Mouse (Mus musculus) limb, embryonic 14.5 days (tissue): Measurements from ENCODE around the gene Gm42372. TPM values are rescaled to one million over a fixed set of nuclear protein-coding genes. Genes with fewer than 3 reads are reported as not detected.

ENCODE experiments used
- ATAC-seq: fragments of 200-750 bp; cut with Nextera tagmentation; 2 replicates; pipeline ENCODE4 v1.8.0; 2017; ENCODE audit warnings: low read depth, moderate number of reproducible peaks, moderate TSS enrichment; ENCODE audit not compliant: low FRiP score
- DNase-seq: peaks from one replicate; pipeline ENCODE4 v3.0.0-alpha.2; 2015; ENCODE audit warnings: low spot score
- H3K27ac ChIP-seq: fragments of 300-500 bp; sonication (generic); replicated peaks from 2 replicates; pipeline ENCODE4 v1.5.1; 2014; ENCODE audit warnings: low read depth, mild to moderate bottlenecking, low read length, moderate library complexity, mixed read lengths
- H3K27me3 ChIP-seq: fragments of 300-500 bp; sonication (generic); 2 replicates; pipeline ENCODE4 v1.6.1; 2014; ENCODE audit warnings: low read length, mixed read lengths; ENCODE audit not compliant: control insufficient read depth, insufficient read depth
- H3K36me3 ChIP-seq: fragments of 300-500 bp; sonication (generic); 2 replicates; pipeline ENCODE4 v1.6.1; 2014; ENCODE audit warnings: mild to moderate bottlenecking, low read length, moderate library complexity, mixed read lengths; ENCODE audit not compliant: control insufficient read depth, insufficient read depth
- H3K4me1 ChIP-seq: fragments of 300-500 bp; sonication (generic); 2 replicates; pipeline ENCODE4 v1.6.1; 2014; ENCODE audit warnings: antibody characterized with exemption, low read length, mixed read lengths; ENCODE audit not compliant: control insufficient read depth, insufficient read depth
- H3K4me2 ChIP-seq: fragments of 300-500 bp; sonication (generic); replicated peaks from 2 replicates; pipeline ENCODE4 v1.6.1; 2014; ENCODE audit warnings: low read depth, mild to moderate bottlenecking, low read length, moderate library complexity; ENCODE audit not compliant: severe bottlenecking
- H3K4me3 ChIP-seq: fragments of 300-500 bp; sonication (generic); replicated peaks from 2 replicates; pipeline ENCODE4 v1.5.1; 2014; ENCODE audit warnings: low read length
- H3K9ac ChIP-seq: fragments of 300-500 bp; sonication (generic); 2 replicates; pipeline ENCODE4 v1.6.1; 2014; ENCODE audit warnings: mild to moderate bottlenecking, low read depth, low read length, moderate library complexity; ENCODE audit not compliant: severe bottlenecking
- H3K9me3 ChIP-seq: fragments of 300-500 bp; sonication (generic); 2 replicates; pipeline ENCODE4 v1.6.1; 2016; ENCODE audit warnings: low read length; ENCODE audit not compliant: control insufficient read depth
- POLR2A ChIP-seq: fragments of 200-500 bp; IDR thresholded peaks from 2 replicates; pipeline ENCODE4 v1.8.0; 2012; ENCODE audit warnings: inconsistent platforms, mild to moderate bottlenecking, moderate library complexity, borderline replicate concordance; ENCODE audit not compliant: insufficient read depth, insufficient read length; ENCODE audit errors: extremely low read depth
- WGBS: fragments of 180-500 bp; shearing (Covaris S2); extraction: QIAGEN DNeasy Blood & Tissue Kit; methylation state at CpG from one replicate; pipeline ENCODE4 v1.1.7; 2014; 5-methylcytosine and 5-hydroxymethylcytosine counted together
- polyA plus RNA-seq, 2 experiments: library from polyadenylated mRNA; depleted of rRNA in 1 of 2; stranded (reverse) in 1 of 2; unstranded in 1 of 2; fragments of >200 nt; fragmentation: Nextera tagmentation in 1 of 2; extraction: Ambion mirVana in 1 of 2; gene quantifications; 2 replicates each; pipeline versions ENCODE4 v1.2.1 to v1.2.3; 2012 to 2014

Gm42372 gene
- polyA plus RNA-seq, 2 experiments, result 0.17 to 0.34 TPM

DNA sequence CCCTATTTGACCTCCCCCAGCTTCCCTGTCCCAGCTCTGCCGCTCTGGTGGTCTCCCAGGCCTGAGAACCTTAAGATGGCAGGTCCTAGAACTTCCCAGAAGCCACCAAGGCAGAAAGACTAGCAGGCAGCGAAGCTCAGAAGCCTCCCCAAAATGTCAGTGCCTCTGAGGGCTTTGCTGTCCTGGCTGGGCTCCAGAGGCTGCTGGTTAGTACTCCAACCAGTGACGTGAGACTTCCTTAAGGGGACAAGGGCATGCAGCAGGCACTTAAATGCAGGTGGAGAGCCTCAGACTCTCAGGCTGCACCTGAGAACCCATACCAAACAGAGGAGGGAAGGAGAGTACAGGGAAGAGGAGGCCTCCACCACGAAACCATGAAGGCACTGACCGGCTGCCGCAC, 41.3 kb downstream of the Gm42372 start:
- TF ChIP-seq POLR2A, result no peak
- H3K4me3 ChIP-seq, result no peak overlapping the region
- 79% methylated on average over 6 of the region's 6 CpGs for WGBS
- peaks cover 52% of the 10 kb centered on the region for H3K36me3 ChIP-seq
- DNase-seq (no peak), ATAC-seq (no peak)
- H3K27me3 ChIP-seq, result no peaks in the 10 kb centered on the region
- H3K9me3 ChIP-seq, result no peaks in the 10 kb centered on the region
- H3K4me1 ChIP-seq, result peaks cover 24% of the 10 kb centered on the region
- H3K27ac ChIP-seq, result no peak overlapping the region
- 0 out of 2 replicates have a peak overlapping the region, but pooled peaks have one; percentile 3 for H3K4me2 ChIP-seq
- H3K9ac ChIP-seq, result no peak overlapping the region

DNA sequence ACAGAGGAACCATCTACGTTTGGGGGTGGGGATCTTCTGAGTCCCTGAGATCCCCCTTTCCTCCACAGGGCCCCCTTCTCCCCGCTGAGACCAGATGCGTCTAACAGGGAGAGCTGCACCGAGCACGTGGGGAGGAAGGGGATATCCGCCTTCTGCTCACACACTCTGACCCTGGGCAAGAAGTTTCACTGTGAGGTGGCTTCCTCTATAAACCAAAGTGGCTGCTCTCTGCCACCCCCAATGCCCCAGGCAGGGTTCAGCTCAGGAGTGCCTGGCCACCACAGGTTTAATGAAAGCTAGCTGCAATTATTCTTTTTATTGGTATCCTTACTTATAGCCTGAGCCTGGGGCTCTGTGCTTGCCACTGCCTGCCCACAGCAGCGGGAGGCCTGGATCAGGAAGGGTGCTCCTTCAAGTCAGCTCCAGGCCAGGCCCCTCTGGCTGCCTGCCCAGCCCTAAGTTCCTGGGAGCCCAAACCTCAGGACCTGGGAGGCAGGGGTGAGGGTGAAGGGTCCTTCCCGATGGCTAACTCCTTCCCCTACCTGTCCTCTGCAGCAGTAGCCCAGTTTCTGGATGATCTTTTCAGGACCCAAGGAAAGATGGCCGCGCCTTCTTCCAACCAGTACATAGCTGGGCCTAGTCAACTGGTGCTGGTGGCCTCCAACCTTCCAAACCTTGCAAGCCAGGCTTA, 42.1 kb downstream of the Gm42372 start:
- no peak for DNase-seq
- ATAC-seq, result no peak
- WGBS, result 56% methylated on average over 10 of the region's 10 CpGs
- Histone ChIP-seq H3K4me2 (peak overlapping the region; percentile 64; the same call in 1 of the 2 replicates), H3K9me3 (no peaks in the 10 kb centered on the region), H3K36me3 (peaks cover 45% of the 10 kb centered on the region), H3K9ac (peak overlapping the region; percentile 31; the same call in 1 of the 2 replicates), H3K27ac (no peak overlapping the region), H3K27me3 (no peaks in the 10 kb centered on the region), H3K4me3 (no peak overlapping the region), H3K4me1 (peaks cover 24% of the 10 kb centered on the region)
- no peak for TF ChIP-seq POLR2A

DNA sequence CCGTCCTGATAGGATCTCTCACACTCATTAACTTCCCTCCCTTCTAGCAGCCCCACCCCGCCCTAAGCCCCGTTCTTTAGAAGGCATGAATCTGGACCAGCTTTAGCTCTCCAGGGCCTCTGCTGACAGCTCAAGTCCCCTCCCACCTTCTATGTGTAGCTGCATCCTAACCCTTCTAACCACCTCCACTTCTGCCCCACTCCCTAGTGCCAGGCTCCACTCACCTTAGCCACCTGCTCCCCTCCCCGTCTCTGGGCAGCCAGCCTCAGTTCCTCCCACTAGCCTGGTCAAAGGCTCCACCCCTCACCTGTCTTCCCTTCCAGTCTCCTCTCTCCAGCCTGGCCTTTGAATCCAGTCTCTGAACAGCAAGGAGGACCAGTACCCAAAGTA, 42.6 kb downstream of the Gm42372 start:
- Histone ChIP-seq H3K9ac (no peak overlapping the region), H3K4me2 (peak overlapping the region; percentile 64; the same call in 1 of the 2 replicates), H3K4me3 (no peak overlapping the region), H3K4me1 (peaks cover 24% of the 10 kb centered on the region), H3K27ac (no peak overlapping the region), H3K36me3 (peaks cover 40% of the 10 kb centered on the region), H3K27me3 (no peaks in the 10 kb centered on the region), H3K9me3 (no peaks in the 10 kb centered on the region)
- ATAC-seq (no peak), DNase-seq (no peak)
- no peak for TF ChIP-seq POLR2A
- 46% methylated on average over 4 of the region's 4 CpGs for WGBS

DNA sequence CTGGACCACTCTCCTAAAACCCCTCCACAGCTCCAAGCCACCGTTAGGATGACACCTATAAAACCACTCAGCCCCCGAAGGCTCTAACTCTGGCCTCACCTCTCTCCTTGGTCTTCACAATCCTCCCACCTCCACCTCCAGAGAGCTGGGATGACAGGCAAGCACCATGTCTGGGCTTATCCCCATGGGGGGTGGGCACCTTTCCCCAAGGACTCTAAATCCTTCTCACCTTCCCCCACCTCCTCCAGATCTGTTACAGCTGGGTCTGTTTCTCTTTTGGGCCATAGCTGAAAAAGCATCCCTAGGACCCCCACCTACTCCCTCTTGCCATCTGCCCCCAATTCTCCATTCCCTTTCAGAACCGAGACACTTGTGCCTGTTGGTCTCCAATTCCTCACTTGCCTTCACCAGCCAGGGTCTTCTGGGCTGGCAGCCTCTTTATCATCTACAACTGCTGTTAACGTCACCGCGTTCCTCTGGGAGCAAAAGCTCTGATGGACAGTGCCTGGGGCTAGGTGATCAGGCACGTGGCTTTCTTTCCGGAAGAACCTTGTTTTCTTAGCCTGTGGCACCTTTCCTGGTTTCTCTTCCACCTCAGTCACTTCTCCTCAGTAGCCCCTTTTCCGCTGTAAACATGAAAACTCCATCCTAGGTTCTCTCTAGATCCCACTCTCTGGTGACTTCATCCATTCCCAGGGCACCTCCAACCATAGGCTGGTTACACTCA, 43.2 kb downstream of the Gm42372 start:
- H3K27me3 ChIP-seq, result no peaks in the 10 kb centered on the region
- 58% methylated on average over 9 of the region's 9 CpGs for WGBS
- H3K4me1 ChIP-seq, result peaks cover 24% of the 10 kb centered on the region
- no peaks in the 10 kb centered on the region for H3K9me3 ChIP-seq
- peaks cover 34% of the 10 kb centered on the region for H3K36me3 ChIP-seq
- peak overlapping the region; percentile 64 for H3K4me2 ChIP-seq
- DNase-seq, result no peak
- TF ChIP-seq POLR2A, result no peak
- 0 out of 2 replicates have a peak overlapping the region, but pooled peaks have one; percentile 81 for H3K9ac ChIP-seq
- ATAC-seq, result no peak
- peak overlapping the region; percentile 86 for H3K4me3 ChIP-seq
- H3K27ac ChIP-seq, result no peak overlapping the region

DNA sequence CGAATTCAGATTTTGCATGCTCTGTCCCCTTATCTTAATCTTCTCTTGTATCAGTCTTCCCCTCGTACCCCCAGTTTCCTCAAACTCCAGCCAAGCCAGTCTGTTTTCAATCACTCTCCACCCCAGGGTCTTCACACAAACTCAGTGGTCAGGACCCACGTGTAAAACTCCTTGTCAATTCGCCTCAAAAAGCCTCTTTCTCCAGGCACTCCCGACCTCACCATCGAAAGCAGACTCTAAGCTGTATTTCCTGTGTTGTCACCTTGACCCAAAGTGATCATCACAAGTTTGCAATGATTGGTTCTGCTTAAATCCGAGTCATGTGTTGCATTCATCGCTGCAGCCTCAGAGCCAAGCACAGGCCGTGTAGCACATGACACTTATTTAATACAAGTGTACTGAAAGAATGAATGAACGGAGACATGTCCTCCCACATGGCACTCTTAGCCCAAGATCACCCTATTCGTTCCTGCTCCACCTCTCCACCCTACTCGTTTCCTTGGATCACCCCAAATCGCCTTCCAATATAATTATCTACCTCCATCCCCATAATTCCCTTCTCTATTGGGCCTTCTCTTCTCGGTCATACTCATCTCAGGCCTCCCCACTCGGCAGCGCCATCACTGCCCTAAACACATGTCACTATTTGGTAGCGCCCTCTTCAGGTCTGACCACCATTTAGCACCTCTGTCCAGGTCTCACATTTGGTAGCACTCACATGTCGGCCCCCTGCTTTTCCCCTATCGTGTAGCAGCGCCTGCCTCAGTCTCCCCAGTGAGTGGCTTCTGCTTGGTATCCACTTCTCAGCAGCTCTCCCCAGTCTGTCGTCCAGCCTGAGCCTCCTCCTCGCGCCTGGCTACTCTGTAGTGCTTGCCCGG, 44.1 kb downstream of the Gm42372 start:
- peak; percentile 68 for DNase-seq

More for the DNA sequence above, 44.1 kb downstream of the Gm42372 start:
- Histone ChIP-seq H3K27me3 (no peaks in the 10 kb centered on the region), H3K9me3 (no peaks in the 10 kb centered on the region), H3K27ac (0 out of 2 replicates have a peak overlapping the region, but pooled peaks have one; percentile 56), H3K4me3 (peak overlapping the region; percentile 86), H3K9ac (peak overlapping the region; percentile 81), H3K4me1 (peaks cover 24% of the 10 kb centered on the region), H3K4me2 (peak overlapping the region; percentile 64), H3K36me3 (peaks cover 31% of the 10 kb centered on the region)
- peak; percentile 56 for ATAC-seq
- WGBS, result 6% methylated on average over 24 of the region's 24 CpGs
- TF ChIP-seq POLR2A, result no peak
